Mouse (Mus musculus) cerebellum, adult 2 months (tissue): ENCODE results near the gene Fscn3. TPM values are rescaled to one million over a fixed set of nuclear protein-coding genes. Genes with fewer than 3 reads are reported as not detected.

ENCODE experiments used
- DNase-seq, 2 experiments: peaks; one replicate each; pipeline ENCODE4 v3.0.0; 2021
- H3K27ac ChIP-seq: fragments of 200-500 bp; 2 replicates; pipeline ENCODE4 v1.5.1; 2012; ENCODE audit warnings: low read length, control low read depth, inconsistent platforms; ENCODE audit not compliant: insufficient read depth
- H3K27me3 ChIP-seq: fragments of 200-500 bp; 2 replicates; pipeline ENCODE4 v1.6.1; 2012; ENCODE audit warnings: inconsistent platforms, mild to moderate bottlenecking, low read length, moderate library complexity; ENCODE audit not compliant: control insufficient read depth, insufficient read depth
- H3K4me1 ChIP-seq: fragments of 200-500 bp; 2 replicates; pipeline ENCODE4 v1.6.1; 2011; ENCODE audit warnings: low read length; ENCODE audit not compliant: control insufficient read depth, insufficient read depth
- H3K4me3 ChIP-seq: fragments of 200-500 bp; replicated peaks from 2 replicates; pipeline ENCODE3; 2011; ENCODE audit warnings: mild to moderate bottlenecking, low read depth, low read length, control low read depth; ENCODE audit not compliant: insufficient read depth
- CTCF ChIP-seq: fragments of 200-500 bp; IDR thresholded peaks from 2 replicates; pipeline ENCODE4 v1.5.1; 2011; ENCODE audit warnings: low read depth, mild to moderate bottlenecking, control low read depth, low read length, moderate library complexity, borderline replicate concordance; ENCODE audit not compliant: insufficient read depth
- POLR2A ChIP-seq: fragments of 200-500 bp; IDR thresholded peaks from 2 replicates; pipeline ENCODE4 v1.6.1; 2011; ENCODE audit warnings: low read length, control low read depth, borderline replicate concordance; ENCODE audit not compliant: insufficient read depth
- WGBS: fragments of 180-500 bp; shearing (Covaris S2); methylation state at CpG from one replicate; pipeline ENCODE4 v1.1.7; 2018; 5-methylcytosine and 5-hydroxymethylcytosine counted together
- polyA plus RNA-seq: library from polyadenylated mRNA; depleted of rRNA; stranded (reverse); fragments of >200 nt; gene quantifications from 2 replicates; pipeline ENCODE4 v1.2.3, GENCODE M21; 2012

Fscn3 gene
- polyA plus RNA-seq, 1 experiment, result 0.08 TPM

DNA sequence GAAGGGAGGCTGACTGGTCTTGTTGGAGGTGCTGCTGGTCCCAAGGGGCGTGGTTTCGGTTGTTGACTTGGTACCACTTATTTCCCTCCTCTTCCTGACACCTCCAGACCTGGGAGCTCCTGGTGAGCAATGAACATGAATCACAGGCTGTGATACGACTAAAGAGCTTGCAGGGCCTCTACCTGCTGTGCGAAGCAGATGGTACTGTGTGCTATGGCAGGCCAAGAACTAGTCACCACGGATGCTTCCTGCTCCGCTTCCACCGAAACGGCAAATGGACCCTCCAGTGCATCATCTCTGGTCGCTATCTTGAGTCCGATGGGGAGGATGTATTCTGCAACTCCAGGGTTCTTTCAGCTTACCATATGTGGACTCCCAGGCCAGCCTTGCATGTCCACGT is 2.3 kb downstream of the Fscn3 start:
- no peak overlapping the region for H3K4me3 ChIP-seq
- H3K27ac ChIP-seq, result no peak overlapping the region; the same call in 1 of the 2 replicates
- TF ChIP-seq POLR2A (no peak), CTCF (no peak)
- WGBS, result 28% methylated on average over 11 of the region's 11 CpGs
- peak; percentile 64 to 76 for DNase-seq
- no peaks in the 10 kb centered on the region for H3K27me3 ChIP-seq
- peaks cover 23% of the 10 kb centered on the region for H3K4me1 ChIP-seq

DNA sequence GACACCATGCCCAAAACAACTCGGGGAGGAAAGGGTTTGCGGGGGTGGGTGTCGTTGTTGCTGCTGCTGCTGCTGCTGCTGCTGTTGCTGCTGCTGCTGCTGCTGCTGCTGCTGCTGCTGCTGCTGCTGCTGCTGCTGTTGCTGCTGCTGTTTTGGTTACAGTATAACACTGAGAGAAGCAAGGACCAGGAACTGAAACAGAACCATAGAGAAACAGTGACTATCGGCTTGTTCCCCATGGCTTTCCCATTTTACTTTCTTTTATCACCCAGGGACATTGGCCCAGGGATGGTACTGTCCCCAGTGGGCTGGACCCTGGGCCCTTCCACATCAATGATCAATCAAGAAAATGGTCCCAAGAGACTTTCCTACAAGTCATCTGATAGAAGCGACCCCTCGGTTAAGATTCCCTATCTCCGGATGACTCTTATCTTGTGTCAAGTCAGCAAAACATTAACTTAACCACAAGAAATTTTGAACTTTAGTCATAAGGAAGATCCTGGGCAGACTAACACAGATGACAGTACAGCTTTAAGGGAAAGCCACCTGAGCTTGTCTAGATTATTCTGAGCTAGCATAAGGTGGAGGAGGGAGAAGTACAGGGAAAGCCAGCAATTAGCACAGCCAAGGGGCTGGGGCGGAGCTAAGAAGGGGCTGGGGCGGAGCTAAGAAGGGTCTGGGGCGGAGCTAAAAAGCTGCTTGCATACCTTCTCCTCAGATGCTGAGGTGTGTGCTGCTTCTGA is 3.4 kb downstream of the Fscn3 start:
- Histone ChIP-seq H3K27me3 (no peaks in the 10 kb centered on the region), H3K27ac (no peak overlapping the region), H3K4me3 (no peak overlapping the region), H3K4me1 (peaks cover 15% of the 10 kb centered on the region)
- WGBS, result 88% methylated on average over 10 of the region's 10 CpGs
- TF ChIP-seq CTCF (no peak), POLR2A (no peak)
- no peak for DNase-seq

DNA sequence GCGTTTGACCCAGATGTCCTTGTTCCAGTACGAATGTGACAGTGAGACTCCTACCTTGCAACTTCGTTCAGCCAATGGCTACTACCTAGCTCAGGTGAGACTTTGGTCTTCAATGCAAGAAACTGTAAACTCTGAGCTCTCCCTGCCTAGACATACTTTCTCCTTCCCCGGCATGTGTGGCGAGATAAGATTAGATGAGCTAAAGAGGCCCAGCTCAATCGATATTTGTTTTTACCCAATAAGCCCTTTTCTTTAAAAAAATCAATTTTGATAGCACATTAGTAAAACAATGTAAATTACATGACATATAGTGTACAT is 3.9 kb downstream of the Fscn3 start:
- 86% methylated on average over 6 of the region's 6 CpGs for WGBS
- DNase-seq, result no peak
- TF ChIP-seq CTCF, result no peak
- TF ChIP-seq POLR2A, result no peak
- Histone ChIP-seq H3K27me3 (no peaks in the 10 kb centered on the region), H3K4me1 (peaks cover 13% of the 10 kb centered on the region), H3K27ac (no peak overlapping the region), H3K4me3 (no peak overlapping the region)

DNA sequence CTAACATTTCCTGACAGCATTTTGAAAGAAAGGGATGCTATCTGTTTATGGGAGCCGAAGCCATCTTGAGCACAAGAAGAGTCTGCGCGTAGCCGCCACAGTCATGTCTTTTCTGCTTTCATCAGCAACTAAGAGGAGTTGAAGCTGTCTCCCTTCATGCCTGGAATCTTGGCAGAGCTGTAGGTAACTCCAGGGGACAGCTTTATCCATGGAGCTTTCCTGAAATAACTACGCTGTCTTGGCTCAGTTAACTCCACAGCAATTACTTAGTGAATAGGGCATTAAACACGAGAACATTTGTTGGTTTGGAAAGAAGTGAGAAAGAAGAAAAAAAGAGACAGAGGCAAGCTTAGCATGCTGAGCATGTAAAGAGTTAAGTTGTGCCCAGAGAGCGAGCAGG is 20.3 kb downstream of the Fscn3 start:
- Histone ChIP-seq H3K4me3 (no peak overlapping the region), H3K4me1 (no peaks in the 10 kb centered on the region), H3K27me3 (no peaks in the 10 kb centered on the region; the same call in 1 of the 2 replicates), H3K27ac (no peak overlapping the region)
- TF ChIP-seq CTCF, result no peak
- no peak for TF ChIP-seq POLR2A
- DNase-seq, result no peak
- 33% methylated on average over 7 of the region's 7 CpGs for WGBS

DNA sequence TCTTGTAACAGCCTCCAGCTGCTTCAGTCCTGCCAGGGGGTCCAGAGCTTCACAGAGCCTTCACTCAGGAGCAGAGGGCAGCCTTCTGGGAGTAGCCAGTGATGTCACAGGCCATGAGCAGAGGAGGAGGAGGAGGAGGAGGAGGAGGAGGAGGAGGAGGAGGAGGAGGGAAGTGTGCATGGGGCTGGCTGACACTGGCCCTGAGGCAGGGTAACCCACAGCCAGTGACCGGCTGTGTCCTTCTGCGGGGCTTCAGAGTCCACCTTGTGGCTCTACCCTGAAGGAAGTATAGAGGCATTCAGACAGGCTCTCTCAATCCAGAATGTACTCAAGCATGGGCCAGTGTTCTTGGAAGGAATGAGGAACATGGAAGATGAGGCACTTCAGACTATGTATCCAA is 21.7 kb downstream of the Fscn3 start, which contains the start of gene Pax4:
Gene Pax4, minus strand, starts transcription at position 101 of the 400 bp plus-strand sequence.
- Histone ChIP-seq H3K4me3 (no peak within 1 kb of the TSS), H3K4me1 (no peaks in the 10 kb centered on the region), H3K27me3 (no peaks in the 10 kb centered on the region; the same call in 1 of the 2 replicates), H3K27ac (no peak within 1 kb of the TSS)
- no peak for DNase-seq
- TF ChIP-seq POLR2A (no peak), CTCF (no peak)
- 76% methylated on average over 2 of the region's 2 CpGs for WGBS

DNA sequence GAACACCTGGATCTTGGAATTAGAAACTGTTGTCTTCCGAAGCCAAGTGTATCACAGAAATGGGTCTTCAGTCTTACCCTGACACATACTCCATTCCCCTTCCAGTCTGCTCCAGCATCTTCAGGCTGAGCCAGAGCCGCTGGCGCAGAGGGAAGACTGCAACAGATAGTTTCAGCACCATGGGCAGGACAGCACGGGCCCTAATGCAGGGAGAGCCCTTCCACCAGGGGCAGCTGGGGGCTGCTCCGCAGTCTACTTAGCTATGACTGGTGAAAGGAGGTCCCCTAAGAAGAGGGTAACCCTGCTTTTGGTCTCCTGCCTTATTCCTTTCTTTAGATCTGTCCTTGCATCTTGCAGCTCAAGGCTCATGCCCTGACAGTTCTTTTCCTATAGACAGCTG is 22.9 kb downstream of the Fscn3 start:
- TF ChIP-seq POLR2A, result no peak
- TF ChIP-seq CTCF, result no peak
- no peaks in the 10 kb centered on the region for H3K4me1 ChIP-seq
- WGBS, result 16% methylated on average over 5 of the region's 5 CpGs
- no peak overlapping the region for H3K4me3 ChIP-seq
- DNase-seq, result no peak
- H3K27me3 ChIP-seq, result no peaks in the 10 kb centered on the region; the same call in 1 of the 2 replicates
- H3K27ac ChIP-seq, result no peak overlapping the region

DNA sequence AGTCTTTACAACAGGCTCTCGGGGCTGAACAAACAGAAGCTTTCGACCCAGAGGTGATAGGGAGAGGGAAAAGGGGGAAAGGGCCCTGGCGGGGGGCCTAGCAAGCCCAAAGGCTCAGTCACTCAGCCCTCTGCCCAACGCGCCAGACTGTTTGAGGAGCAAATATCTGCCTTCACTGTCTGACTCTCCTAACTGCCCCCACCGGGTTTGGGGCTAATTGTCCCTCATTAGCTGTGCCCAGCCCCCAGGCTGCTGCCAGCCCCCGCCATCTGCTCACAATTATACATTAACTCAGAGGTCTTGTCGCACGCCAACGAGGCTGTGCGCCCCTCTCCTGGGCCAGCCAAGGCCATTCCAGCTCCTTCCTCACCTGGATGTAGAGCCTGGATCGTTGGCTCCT is 23.4 kb downstream of the Fscn3 start:
- WGBS, result 1% methylated on average over 12 of the region's 12 CpGs
- TF ChIP-seq CTCF (no peak), POLR2A (no peak)
- no peaks in the 10 kb centered on the region for H3K4me1 ChIP-seq

DNA sequence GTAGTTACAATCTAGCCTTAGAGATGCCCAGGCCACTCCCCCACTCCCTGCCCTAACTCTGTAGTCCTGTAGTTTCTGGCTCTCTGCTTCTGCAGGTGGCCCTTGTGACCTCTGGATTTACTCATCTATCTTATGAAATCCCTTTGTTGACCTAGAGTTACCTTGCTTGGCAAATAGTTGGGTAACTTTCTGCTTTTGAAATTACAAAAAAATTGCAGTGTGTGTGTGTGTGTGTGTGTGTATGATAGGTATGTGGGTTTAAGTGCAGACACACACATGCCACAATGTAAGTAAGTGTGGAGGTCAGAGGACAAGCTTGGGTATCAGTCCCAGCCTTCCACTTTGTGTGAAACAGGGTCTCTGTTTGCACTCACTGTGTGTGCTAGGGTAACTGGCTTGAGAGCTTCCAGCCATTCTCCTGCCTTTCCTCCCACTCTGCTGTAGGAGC is 31.7 kb downstream of the Fscn3 start:
- H3K4me1 ChIP-seq, result no peaks in the 10 kb centered on the region
- no peak for DNase-seq
- no peak overlapping the region for H3K27ac ChIP-seq
- no peaks in the 10 kb centered on the region for H3K27me3 ChIP-seq
- H3K4me3 ChIP-seq, result no peak overlapping the region
- TF ChIP-seq CTCF, result no peak
- no peak for TF ChIP-seq POLR2A

More for the DNA sequence above, 23.4 kb downstream of the Fscn3 start:
- Histone ChIP-seq H3K4me3 (no peak overlapping the region), H3K27me3 (no peaks in the 10 kb centered on the region; the same call in 1 of the 2 replicates), H3K27ac (no peak overlapping the region)
- no peak for DNase-seq
